Comparison of ENCODE assay signal across 9 mouse cellular contexts in genomic region chr2:6707959-6708519, GRCm38 (mm10).
DNase-seq lines count a peak whose midpoint lies in the region; ATAC-seq and TF ChIP-seq lines count a peak whose summit lies in the region.
"Had no signal": no experiment of that assay in that cellular context is flagged by ENCODE, and none has a peak within 500 bp of the region (broad histone marks: within the 10 kb centered on the region; RNA-seq: fewer than 3 reads in every experiment).

No protein-coding gene starts in this region.

- no peak overlapping the region for H3K9ac ChIP-seq in liver, adult 2 months (ENCODE audit: low read depth, low read length)
- H3K9ac ChIP-seq in limb, embryonic 11.5 days (ENCODE audit: low read length), result no peak overlapping the region

- H3K9me3 ChIP-seq in embryonic facial prominence, embryonic 10.5 days, result no peaks in the 10 kb centered on the region
- H3K9me3 ChIP-seq in limb, embryonic 11.5 days (ENCODE audit: control insufficient read depth, low read length), result no peaks in the 10 kb centered on the region

- ATAC-seq in limb, embryonic 11.5 days (ENCODE audit: insufficient number of reproducible peaks, low FRiP score, low TSS enrichment, low read depth), result no peak

- H3K4me1 ChIP-seq in liver, adult 2 months (ENCODE audit: control insufficient read depth, insufficient read depth, low read length), result peaks cover 8% of the 10 kb centered on the region; the same call in 1 of the 2 replicates
- peaks cover 66% of the 10 kb centered on the region for H3K4me1 ChIP-seq in bone marrow macrophage, adult 2 months (ENCODE audit: control insufficient read depth, insufficient read depth, low read length)
- H3K4me1 ChIP-seq in embryonic facial prominence, embryonic 10.5 days, result peaks cover 16% of the 10 kb centered on the region
- peaks cover 8% of the 10 kb centered on the region; the same call in 1 of the 2 replicates for H3K4me1 ChIP-seq in limb, embryonic 11.5 days (ENCODE audit: control insufficient read depth, insufficient read depth, low read length)

- H3K27ac ChIP-seq in liver, adult 2 months (replicated peaks; ENCODE audit: insufficient read depth, low read depth, low read length), result peak overlapping the region; percentile 79
- H3K27ac ChIP-seq in bone marrow macrophage, adult 2 months (ENCODE audit: insufficient read depth, low read depth, low read length), result peak overlapping the region; percentile 70
- H3K27ac ChIP-seq in embryonic facial prominence, embryonic 10.5 days (replicated peaks), result peak overlapping the region; percentile 27; the same call in 1 of the 2 replicates
- no peak overlapping the region for H3K27ac ChIP-seq in limb, embryonic 11.5 days (replicated peaks; ENCODE audit: low read depth, low read length)

- TF ChIP-seq CTCF in liver, adult 2 months (IDR thresholded peaks at IDR 0.05; ENCODE audit: low read depth, low read length), result no peak
- TF ChIP-seq CTCF in bone marrow macrophage, adult 2 months (IDR thresholded peaks at IDR 0.05; ENCODE audit: low read depth, low read length), result no peak

- WGBS in liver, adult 2 months, result 18% methylated on average over 5 of the region's 5 CpGs
- 38% methylated on average over 5 of the region's 5 CpGs for WGBS in embryonic facial prominence, embryonic 10.5 days
- WGBS in limb, embryonic 11.5 days, result 27% methylated on average over 5 of the region's 5 CpGs

- TF ChIP-seq POLR2A in liver, adult 2 months (IDR thresholded peaks at IDR 0.05; ENCODE audit: extremely low read depth, insufficient read depth, low read length), result no peak
- no peak for TF ChIP-seq POLR2A in bone marrow macrophage, adult 2 months (IDR thresholded peaks at IDR 0.05; ENCODE audit: borderline replicate concordance, low read depth, low read length)

- no peaks in the 10 kb centered on the region for H3K27me3 ChIP-seq in liver, adult 2 months (ENCODE audit: control insufficient read depth, insufficient read depth, low read length)
- H3K27me3 ChIP-seq in embryonic facial prominence, embryonic 10.5 days (replicated peaks; ENCODE audit: low read depth, poor library complexity, severe bottlenecking), result no peaks in the 10 kb centered on the region
- no peaks in the 10 kb centered on the region for H3K27me3 ChIP-seq in limb, embryonic 11.5 days (ENCODE audit: control insufficient read depth, insufficient read depth, low read length)

- no peaks in the 10 kb centered on the region for H3K79me2 ChIP-seq in liver, adult 2 months (ENCODE audit: control insufficient read depth, insufficient read depth, low read length)

- H3K4me3 ChIP-seq in liver, adult 2 months (ENCODE audit: insufficient read depth, low read depth, low read length), result no peak overlapping the region
- H3K4me3 ChIP-seq in bone marrow macrophage, adult 2 months (ENCODE audit: insufficient read depth, low read length), result no peak overlapping the region
- H3K4me3 ChIP-seq in embryonic facial prominence, embryonic 10.5 days, result no peak overlapping the region
- no peak overlapping the region for H3K4me3 ChIP-seq in limb, embryonic 11.5 days (ENCODE audit: low read depth, low read length)

- no peaks in the 10 kb centered on the region for H3K36me3 ChIP-seq in liver, adult 2 months (ENCODE audit: control insufficient read depth, insufficient read depth, low read length)
- H3K36me3 ChIP-seq in embryonic facial prominence, embryonic 10.5 days (replicated peaks), result no peaks in the 10 kb centered on the region
- H3K36me3 ChIP-seq in limb, embryonic 11.5 days (ENCODE audit: control insufficient read depth, insufficient read depth, low read length), result no peaks in the 10 kb centered on the region

- no peak overlapping the region for H3K4me2 ChIP-seq in limb, embryonic 11.5 days (ENCODE audit: low read depth, severe bottlenecking)

- peak; percentile 93 for DNase-seq in liver, adult 2 months (ENCODE audit: extremely low read depth, low read depth, low spot score)
- no peak for DNase-seq in liver
- DNase-seq in embryonic facial prominence, embryonic 10.5 days (ENCODE audit: low spot score), result no peak
- DNase-seq in limb, embryonic 11.5 days (ENCODE audit: low spot score), result peak; percentile 32
- no peak for DNase-seq in urinary bladder, postnatal 10 days (ENCODE audit: low spot score)
- no peak for DNase-seq in c-Kit-positive CD71-positive TER-119-positive erythroid progenitor cells, embryonic 14.5 days (ENCODE audit: low spot score)
- DNase-seq in frontal cortex, postnatal 10 days (ENCODE audit: low spot score in 2 of 2), result no peak
- DNase-seq: cerebellum, postnatal 14 days had no signal

Comparison
In these comparisons a context has a peak if more than half of its experiments do, and no peak if none do; other contexts are left out.
1. DNase-seq: peak in liver, adult 2 months (single experiment) and limb, embryonic 11.5 days (single experiment); none in liver (single experiment), embryonic facial prominence, embryonic 10.5 days (single experiment), urinary bladder, postnatal 10 days (single experiment), c-Kit-positive CD71-positive TER-119-positive erythroid progenitor cells, embryonic 14.5 days (single experiment) and frontal cortex, postnatal 10 days (0 of 2).